Mouse (Mus musculus) CD4-positive, CD25-positive, alpha-beta regulatory T cell, adult 4 months (primary cell): Measurements from ENCODE around the gene Pnliprp1. TPM values are rescaled to one million over a fixed set of nuclear protein-coding genes. Genes with fewer than 3 reads are reported as not detected.

Source experiments
- ATAC-seq: one replicate; pipeline ENCODE4 v1.8.0; 2017
- polyA plus RNA-seq, 2 experiments: library from polyadenylated mRNA; unstranded; fragments of 100-300 nt; shearing (Covaris generic); gene quantifications; one replicate each; pipeline ENCODE4 v1.2.1; 2017

Gene Pnliprp1
- polyA plus RNA-seq, 2 experiments from 2014 or later: not detected

DNA sequence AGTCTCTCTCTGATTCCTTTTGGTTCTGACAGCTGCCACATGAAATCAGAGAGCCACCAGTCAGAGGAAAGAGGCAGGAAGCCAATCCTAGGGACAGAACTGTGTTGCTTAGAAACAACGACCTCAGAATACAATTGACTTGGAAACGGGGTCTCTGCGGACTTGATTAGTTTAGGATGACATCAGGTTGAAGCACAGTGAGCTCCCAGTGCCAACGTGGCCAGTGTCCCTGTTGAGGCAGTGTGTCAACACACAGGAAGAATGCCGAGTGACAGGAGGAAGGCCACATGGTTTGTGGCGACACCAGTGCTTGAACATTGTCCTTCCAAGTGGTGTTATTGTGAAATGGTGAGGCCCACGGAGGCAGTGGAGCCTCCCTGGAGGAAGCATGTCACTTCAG lies 55.3 kb downstream of the Pnliprp1 start:
- ATAC-seq: no peak

DNA sequence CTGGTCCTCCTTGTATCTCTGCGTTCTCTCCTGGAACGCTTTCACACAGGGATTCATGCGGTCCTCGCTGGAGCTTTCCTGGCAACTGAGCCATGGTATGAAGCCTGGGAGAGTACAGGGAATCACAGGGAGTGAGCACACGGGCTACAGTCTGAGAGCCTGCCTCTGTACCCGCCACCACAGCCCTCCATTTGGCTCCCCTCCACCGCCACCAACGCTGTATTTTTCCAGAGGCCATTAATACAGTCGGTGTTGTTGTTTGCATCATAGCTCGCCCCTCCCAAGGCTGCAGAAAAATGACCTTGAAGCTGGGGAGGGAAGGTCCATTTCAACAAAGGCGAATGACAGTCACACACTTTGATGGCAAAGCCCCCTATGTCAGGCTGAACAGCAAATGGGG lies 60.5 kb downstream of the Pnliprp1 start:
- no peak for ATAC-seq

Other genes with a start within 250 kb of the Pnliprp1 start
- not detected for gene Ccdc172, start 216.9 kb upstream of the Pnliprp1 start, polyA plus RNA-seq
- not detected for gene Pnlip, start 76.4 kb upstream of the Pnliprp1 start, polyA plus RNA-seq
- not detected for gene Pnliprp2, start 30.8 kb downstream of the Pnliprp1 start, polyA plus RNA-seq
- not detected for gene 1700019N19Rik, start 65.6 kb downstream of the Pnliprp1 start, polyA plus RNA-seq
- not detected for gene Eno4, start 214.5 kb downstream of the Pnliprp1 start, polyA plus RNA-seq
- 1 to 10 TPM in 1 of 2 experiments, under 1 TPM in 1; 0.98 to 2.1 TPM for gene Hspa12a, start 214.8 kb downstream of the Pnliprp1 start, polyA plus RNA-seq